Mouse (Mus musculus): ENCODE measurements around the gene Smco2.
"Not testable (repeated sequence)": the region's sequence is repeated elsewhere in the genome, so short reads cannot be mapped to it uniquely, and the experiment has no call there.

The Smco2 gene

GRCm38 (mm10) chr6:146852739-146853138, 2.8 kb downstream of the Smco2 start:
- in situ Hi-C loops (cut with MboI; ENCODE audit: low sequenced_read_pairs) = no loop called here

DNA sequence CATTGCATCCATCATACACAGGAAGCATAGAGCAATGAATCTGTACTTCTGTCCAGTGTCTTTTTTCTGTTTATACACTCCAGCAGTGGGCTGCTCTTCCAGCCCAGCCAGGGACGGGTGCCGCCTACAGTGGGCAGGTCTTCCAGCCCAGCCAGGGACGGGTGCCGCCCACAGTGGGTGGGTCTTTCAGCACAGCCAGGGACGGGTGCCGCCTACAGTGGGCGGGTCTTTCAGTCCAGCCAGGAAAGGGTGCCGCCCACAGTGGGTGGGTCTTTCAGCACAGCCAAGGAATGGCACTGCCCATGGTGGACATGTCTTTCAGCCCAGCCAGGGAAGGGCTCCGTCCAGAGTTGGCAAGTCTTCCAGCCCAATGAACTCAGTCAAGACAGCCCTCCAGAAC, 5.3 kb downstream of the Smco2 start:
- in situ Hi-C loops (cut with MboI; ENCODE audit: low sequenced_read_pairs) = no loop called here

GRCm38 (mm10) chr6:146857386-146857785, 7.5 kb downstream of the Smco2 start:
- in situ Hi-C loops (cut with MboI; ENCODE audit: low sequenced_read_pairs) = no loop called here

DNA sequence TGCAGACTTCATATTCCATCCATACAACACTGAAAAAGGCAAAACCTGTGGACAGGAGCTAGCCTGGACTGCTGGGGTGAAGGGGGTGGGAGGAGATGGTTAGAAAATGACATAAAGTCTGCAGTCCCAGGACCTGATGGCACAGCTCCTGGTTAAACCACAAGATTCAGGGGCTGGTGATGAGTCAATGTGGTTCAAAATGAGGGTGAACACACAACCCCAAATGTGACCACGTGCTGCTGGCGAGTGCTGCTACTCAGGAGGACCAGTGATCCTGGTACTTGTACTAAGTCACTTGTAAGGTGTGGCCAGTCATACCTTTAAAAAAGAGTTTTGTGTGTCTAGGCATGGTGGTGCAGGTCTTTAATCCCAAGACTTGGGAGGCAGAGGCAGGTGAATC, 13.2 kb downstream of the Smco2 start:
- in situ Hi-C loops (cut with MboI; ENCODE audit: low sequenced_read_pairs) = no loop called here

DNA sequence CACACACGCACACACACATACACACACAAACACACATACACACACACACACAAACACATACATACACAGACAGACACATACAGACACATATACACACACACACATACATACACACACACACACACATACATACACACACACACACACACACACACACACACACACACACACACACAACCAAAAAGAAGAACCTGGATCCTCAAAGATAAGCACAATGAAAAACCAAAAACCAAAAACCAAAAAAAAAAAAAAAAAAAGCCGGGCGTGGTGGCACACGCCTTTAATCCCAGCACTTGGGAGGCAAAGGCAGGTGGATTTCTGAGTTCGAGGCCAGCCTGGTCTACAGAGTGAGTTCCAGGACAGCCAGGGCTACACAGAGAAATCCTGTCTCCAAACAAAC, 14.5 kb downstream of the Smco2 start:
- in situ Hi-C loops (cut with MboI; ENCODE audit: low sequenced_read_pairs) = not testable (repeated sequence)

DNA sequence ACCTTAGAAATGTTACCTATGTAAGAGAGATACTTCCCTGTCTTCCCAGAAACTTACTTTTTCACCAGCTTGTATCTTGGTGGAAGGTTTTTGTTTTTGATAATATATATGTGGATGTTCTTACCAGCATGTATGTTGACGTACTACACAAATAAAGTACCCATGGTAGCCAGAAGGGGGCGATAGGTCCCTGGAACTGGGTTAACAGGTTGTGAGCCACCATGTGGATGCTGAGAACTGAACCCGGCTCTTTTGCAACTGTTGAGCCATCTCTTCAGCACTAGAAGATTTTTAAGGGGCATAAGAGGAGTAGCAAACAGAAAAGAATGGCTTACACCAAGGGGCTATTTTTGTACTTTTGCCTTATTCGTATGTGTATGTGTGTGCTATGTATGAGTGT, 15.8 kb downstream of the Smco2 start:
- in situ Hi-C loops (cut with MboI; ENCODE audit: low sequenced_read_pairs) = no loop called here

GRCm38 (mm10) chr6:146871975-146872374, 22.1 kb downstream of the Smco2 start:
- in situ Hi-C loops (cut with MboI; ENCODE audit: low sequenced_read_pairs) = no loop called here

DNA sequence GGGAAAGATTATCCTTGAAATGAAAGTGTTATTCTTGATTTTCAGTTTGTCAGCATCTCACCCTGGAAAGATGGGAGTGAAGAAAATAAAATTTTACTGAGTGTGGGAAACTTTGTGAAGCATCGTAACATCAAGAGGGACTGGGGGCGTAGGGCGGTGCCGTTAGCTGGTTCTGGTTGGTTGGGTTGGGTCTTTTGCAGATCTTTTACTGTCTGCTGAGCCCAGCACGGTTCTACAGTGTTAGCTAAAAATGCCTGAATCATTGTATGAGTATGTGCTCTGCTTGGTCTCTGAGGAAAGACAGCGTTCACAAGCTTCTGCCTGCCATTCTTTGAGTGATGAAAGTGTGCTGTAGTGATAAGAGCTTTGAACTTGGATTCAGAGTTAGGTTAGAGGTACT, 24.5 kb downstream of the Smco2 start:
- in situ Hi-C loops (cut with MboI; ENCODE audit: low sequenced_read_pairs) = no loop called here

- in situ Hi-C loops (cut with MboI; ENCODE audit: low sequenced_read_pairs) = no loop called here
Measured at GRCm38 (mm10) chr6:146876820-146877219, 26.9 kb downstream of the Smco2 start.

GRCm38 (mm10) chr6:146877425-146878045, 27.6 kb downstream of the Smco2 start:
- in situ Hi-C loops (cut with MboI; ENCODE audit: low sequenced_read_pairs) = no loop called here

- in situ Hi-C loops (cut with MboI; ENCODE audit: low sequenced_read_pairs) = no loop called here
Measured at GRCm38 (mm10) chr6:146878926-146879325, 29.0 kb downstream of the Smco2 start.

DNA sequence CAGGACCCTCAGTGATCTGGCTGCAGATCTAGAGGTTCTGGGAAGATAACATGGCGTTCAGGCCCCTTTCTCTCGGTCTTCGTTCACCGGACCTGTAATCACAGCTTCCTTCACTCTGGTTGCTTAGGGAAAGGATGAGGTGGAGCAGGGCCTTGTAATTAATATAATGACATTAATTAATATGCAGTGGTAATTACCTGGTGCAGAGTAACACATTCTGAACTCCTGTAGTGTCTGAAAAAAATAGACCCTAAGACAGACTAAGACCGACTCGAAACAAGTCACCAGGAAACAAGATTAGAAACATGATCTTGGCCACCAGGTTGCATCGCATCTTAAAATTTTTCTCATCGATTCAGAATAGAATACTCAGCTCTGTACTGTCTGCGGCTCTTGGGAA, 30.0 kb downstream of the Smco2 start:
- in situ Hi-C loops (cut with MboI; ENCODE audit: low sequenced_read_pairs) = no loop called here

- in situ Hi-C loops (cut with MboI; ENCODE audit: low sequenced_read_pairs) = no loop called here
Measured at GRCm38 (mm10) chr6:146880296-146880695, 30.4 kb downstream of the Smco2 start.

- in situ Hi-C loops (cut with MboI; ENCODE audit: low sequenced_read_pairs) = no loop called here
Measured at GRCm38 (mm10) chr6:146881896-146882770, 32.2 kb downstream of the Smco2 start.

GRCm38 (mm10) chr6:146883426-146883825, 33.5 kb downstream of the Smco2 start:
- in situ Hi-C loops (cut with MboI; ENCODE audit: low sequenced_read_pairs) = no loop called here

DNA sequence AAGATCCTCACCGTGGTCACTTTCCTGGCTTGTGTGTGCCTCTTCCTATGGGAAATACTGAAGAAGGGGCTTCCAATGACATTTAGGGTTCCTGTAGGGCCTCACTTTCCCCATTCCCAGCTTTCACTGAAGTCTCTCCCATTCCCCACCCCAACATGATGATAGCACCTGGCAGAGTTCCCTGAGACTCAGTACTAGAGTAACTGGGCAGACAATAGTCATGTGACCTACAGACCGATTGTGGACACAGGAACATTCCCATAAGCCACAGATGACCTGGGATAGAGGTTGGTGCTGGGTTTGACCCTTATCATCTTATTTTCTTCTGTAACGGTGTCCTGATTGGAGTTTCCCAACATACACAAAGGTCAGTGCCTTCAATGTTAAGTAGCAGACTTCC, 34.3 kb downstream of the Smco2 start:
- in situ Hi-C loops (cut with MboI; ENCODE audit: low sequenced_read_pairs) = no loop called here

GRCm38 (mm10) chr6:146884851-146885250, 34.9 kb downstream of the Smco2 start:
- in situ Hi-C loops (cut with MboI; ENCODE audit: low sequenced_read_pairs) = no loop called here

DNA sequence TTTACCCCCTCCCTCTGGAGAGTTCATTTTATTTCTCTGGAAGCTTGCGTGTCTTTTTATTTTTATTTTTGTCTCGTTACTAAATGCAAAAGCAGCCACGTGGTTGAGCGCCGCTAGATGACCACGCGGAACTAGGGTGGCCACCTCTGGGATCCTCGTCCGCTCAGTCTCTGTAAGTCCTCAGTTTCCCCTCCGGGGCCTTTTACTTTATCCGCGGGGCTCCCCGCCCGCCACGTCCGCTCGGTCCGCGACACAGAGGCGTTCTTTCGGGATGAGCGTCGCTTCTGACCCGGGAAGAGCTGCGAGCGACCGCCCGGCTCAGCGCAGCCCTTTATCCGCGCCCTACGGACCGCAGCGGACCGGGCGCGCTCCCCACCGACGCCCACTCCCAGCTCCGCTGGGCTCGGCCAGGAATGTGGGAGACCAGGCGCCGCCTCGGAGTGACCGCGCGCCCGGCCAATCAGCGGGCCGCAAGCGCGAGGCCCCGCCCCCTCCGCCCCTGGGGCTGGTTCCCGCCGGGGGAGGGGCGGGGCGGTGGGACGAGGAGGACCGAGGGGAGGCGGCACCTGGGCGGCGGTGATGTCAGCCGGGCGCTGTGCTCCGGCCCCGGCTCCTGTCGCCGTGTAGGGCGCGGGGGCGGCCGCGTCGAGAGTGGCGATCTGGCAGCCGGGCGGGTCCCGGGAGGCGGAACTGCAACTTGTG, 38.2 kb downstream of the Smco2 start, which contains the start of gene Ppfibp1:
Gene Ppfibp1 (plus strand): TSS at position 530 of the 702 bp plus-strand sequence.
- in situ Hi-C loops (cut with MboI; ENCODE audit: low sequenced_read_pairs) = no loop called here

GRCm38 (mm10) chr6:146888660-146889490, 39.0 kb downstream of the Smco2 start:
- in situ Hi-C loops (cut with MboI; ENCODE audit: low sequenced_read_pairs) = no loop called here

DNA sequence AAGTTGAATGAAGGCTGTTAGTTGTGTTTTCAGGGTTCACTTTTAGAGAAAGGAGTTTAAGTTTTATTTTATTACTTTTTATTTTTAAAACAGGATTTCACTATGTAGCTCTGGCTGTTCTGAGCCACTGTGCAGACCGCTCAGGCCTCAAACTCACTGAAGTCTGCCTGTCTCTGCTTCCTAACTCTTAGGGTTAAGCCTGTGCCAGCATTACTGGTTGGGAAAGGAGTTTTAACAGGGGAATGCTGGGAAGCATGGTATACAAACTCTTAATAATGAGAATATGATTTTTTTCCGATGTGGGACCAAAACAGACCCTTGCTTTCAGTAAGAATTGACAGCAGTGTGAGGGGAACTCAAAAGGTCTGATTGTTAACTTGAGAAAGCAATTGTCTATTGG, 40.3 kb downstream of the Smco2 start:
- in situ Hi-C loops (cut with MboI; ENCODE audit: low sequenced_read_pairs) = no loop called here

DNA sequence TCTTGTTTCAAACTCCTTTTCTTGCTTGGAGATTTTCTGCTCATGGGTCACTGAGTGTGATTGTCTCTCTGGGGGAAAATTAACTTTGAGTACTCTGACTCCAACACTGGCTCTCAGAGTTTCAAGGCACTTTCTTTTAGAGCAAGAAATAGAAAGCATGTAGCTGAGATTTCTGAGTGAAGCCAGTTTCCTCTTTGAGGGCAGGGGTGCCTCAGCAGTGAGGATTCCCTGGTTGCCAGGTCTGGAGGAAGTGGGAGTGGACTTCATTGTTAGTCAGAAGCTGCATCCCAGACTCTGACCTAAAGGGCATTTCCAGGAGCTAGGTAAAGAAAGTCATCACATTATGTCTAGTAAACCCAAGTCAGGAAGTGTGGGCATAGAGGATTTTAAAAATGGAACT, 40.7 kb downstream of the Smco2 start:
- in situ Hi-C loops (cut with MboI; ENCODE audit: low sequenced_read_pairs) = no loop called here

All from CH12F3 (cell line).